Mouse (Mus musculus) urinary bladder, postnatal 25 days (tissue): ENCODE results near the gene Krt90.

Experiments used
- DNase-seq: peaks from one replicate; pipeline ENCODE4 v3.0.0; 2022; ENCODE audit warnings: low spot score

The Krt90 gene

GRCm38 (mm10) chr15:101562850-101563249, at the start of gene Krt90:
TSS of gene Krt90 (minus strand) at chr15:101562950.
- DNase-seq = no peak

GRCm38 (mm10) chr15:101599123-101599522, 36.4 kb upstream of the Krt90 start:
- DNase-seq = no peak

- DNase-seq = no peak
Observed at GRCm38 (mm10) chr15:101588216-101588615, 25.5 kb upstream of the Krt90 start.

- DNase-seq = no peak
Observed at GRCm38 (mm10) chr15:101584456-101584855, 21.7 kb upstream of the Krt90 start.

GRCm38 (mm10) chr15:101583211-101583965, 20.6 kb upstream of the Krt90 start:
- no peak for DNase-seq

GRCm38 (mm10) chr15:101581701-101582100, 19.0 kb upstream of the Krt90 start:
- DNase-seq = no peak

GRCm38 (mm10) chr15:101575506-101575905, 12.8 kb upstream of the Krt90 start:
- no peak for DNase-seq

GRCm38 (mm10) chr15:101573796-101574345, 11.1 kb upstream of the Krt90 start, which contains the start of gene Krt75:
TSS of gene Krt75 (minus strand) at chr15:101573904.
- DNase-seq = no peak

- DNase-seq = peak; percentile 21
Observed at GRCm38 (mm10) chr15:101567780-101568179, 5.0 kb upstream of the Krt90 start.

- DNase-seq = no peak
Observed at GRCm38 (mm10) chr15:101558034-101558646, 4.6 kb downstream of the Krt90 start.

GRCm38 (mm10) chr15:101553169-101553568, 9.6 kb downstream of the Krt90 start:
- DNase-seq = peak; percentile 24

GRCm38 (mm10) chr15:101552188-101552587, 10.6 kb downstream of the Krt90 start:
- no peak for DNase-seq

GRCm38 (mm10) chr15:101550567-101550966, 12.2 kb downstream of the Krt90 start, which contains the start of gene Krt82:
TSS of gene Krt82 (minus strand) at chr15:101550667.
- no peak for DNase-seq

- DNase-seq = no peak
Observed at GRCm38 (mm10) chr15:101544478-101544877, 18.3 kb downstream of the Krt90 start.

- DNase-seq = no peak
Observed at GRCm38 (mm10) chr15:101542543-101542942, 20.2 kb downstream of the Krt90 start.

- DNase-seq = no peak
Observed at GRCm38 (mm10) chr15:101538580-101538900, 24.2 kb downstream of the Krt90 start.

GRCm38 (mm10) chr15:101537864-101538579, 24.7 kb downstream of the Krt90 start:
- DNase-seq = no peak

GRCm38 (mm10) chr15:101536054-101536850, 26.5 kb downstream of the Krt90 start:
- DNase-seq = peak; percentile 32

- DNase-seq = no peak
Observed at GRCm38 (mm10) chr15:101532720-101533119, 30.0 kb downstream of the Krt90 start, which contains the start of gene Krt84. TSS of gene Krt84 (minus strand) at chr15:101532820.

- no peak for DNase-seq
Observed at GRCm38 (mm10) chr15:101522556-101523232, 40.1 kb downstream of the Krt90 start.

- peak; percentile 74 for DNase-seq
Observed at GRCm38 (mm10) chr15:101519792-101520191, 43.0 kb downstream of the Krt90 start.
